Mouse (Mus musculus) Patski (cell line): ENCODE results near the gene Nek11. TPM values are rescaled to one million over a fixed set of nuclear protein-coding genes. Genes with fewer than 3 reads are reported as not detected.

Source experiments
- ATAC-seq: fragments of 100-300 bp; one replicate; pipeline ENCODE4 v1.8.0; 2021
- CTCF ChIA-PET: fragments of 350-600 bp; sonication (Branson Sonifier 250); formaldehyde crosslinking; loops from one replicate; lab custom pipeline; 2022; ENCODE audit warnings: inconsistent platforms; lab: Charles Lee
- POLR2A ChIA-PET: fragments of 350-600 bp; sonication (Branson Sonifier 250); formaldehyde crosslinking; loops from one replicate; lab custom pipeline; 2022; ENCODE audit warnings: antibody characterized with exemption, inconsistent platforms; lab: Charles Lee
- DNase-seq: peaks from one replicate; pipeline ENCODE4 v3.0.0-alpha.2; 2011; ENCODE audit warnings: low read depth, low spot score
- H3K27me3 ChIP-seq: fragments of 371-371 bp; one replicate; pipeline ENCODE4 v1.5.1; 2021
- CTCF ChIP-seq: fragments of 100-300 bp; IDR thresholded peaks from one replicate; pipeline ENCODE4 v1.5.1; 2021
- in situ Hi-C: fragments of 300-500 bp; cut with MboI; formaldehyde crosslinking; loops from 3 replicates; pipeline ENCODE4 v1.11.1; 2018; ENCODE audit warnings: low pct_unique_long_range_greater_than_20kb, mixed read lengths
- polyA plus RNA-seq: library from polyadenylated mRNA; unstranded; gene quantifications from one replicate; pipeline ENCODE4 v1.2.3, GENCODE M21; 2021

The Nek11 gene
- polyA plus RNA-seq, 1 experiment from 2014 or later, result 0.74 TPM

DNA sequence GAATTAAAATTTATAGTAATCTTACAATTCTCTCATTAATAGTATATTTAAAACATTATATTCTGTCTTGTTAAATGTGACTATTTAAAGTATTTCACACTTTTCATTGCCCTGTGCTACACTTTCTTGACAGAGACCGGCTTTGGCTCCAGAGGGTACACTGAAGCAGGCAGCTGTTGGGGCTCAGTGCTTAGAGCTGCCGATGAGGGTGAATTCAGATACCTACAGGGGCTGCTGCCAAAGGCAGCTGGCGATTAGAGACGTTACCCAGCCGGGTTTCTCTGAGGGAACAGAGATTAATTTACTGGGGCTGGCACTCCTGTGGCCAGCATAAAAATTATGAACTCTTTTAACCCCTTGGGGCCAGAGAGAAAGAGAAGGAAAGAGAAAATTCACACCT lies 21.0 kb downstream of the Nek11 start:
- in situ Hi-C loops, result no loop called here

DNA sequence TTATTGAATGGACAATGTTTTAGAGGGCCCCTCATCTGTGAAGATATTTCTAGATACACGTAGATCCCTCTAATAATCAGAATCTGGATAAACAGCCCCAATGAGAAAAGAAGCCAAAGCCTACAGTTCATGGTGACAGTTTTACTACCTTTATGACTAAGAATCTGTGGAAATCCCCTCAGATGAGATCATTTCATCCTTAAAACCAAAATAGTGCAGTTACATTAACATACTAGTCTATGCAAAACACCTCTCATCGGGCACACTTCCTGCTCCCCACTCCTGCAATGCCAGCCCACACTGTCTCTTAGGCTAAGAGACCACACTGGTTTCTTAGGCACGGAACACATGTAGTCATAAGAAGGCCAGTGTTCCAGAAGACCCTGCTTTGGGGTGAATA lies 26.7 kb downstream of the Nek11 start:
- CTCF ChIA-PET, result no interaction called here
- DNase-seq (no peak), ATAC-seq (no peak)
- POLR2A ChIA-PET, result no interaction called here
- H3K27me3 ChIP-seq, result no peaks in the 10 kb centered on the region
- TF ChIP-seq CTCF, result no peak
- in situ Hi-C loops, result no loop called here

More for the DNA sequence above, 21.0 kb downstream of the Nek11 start:
- POLR2A ChIA-PET, result no interaction called here
- ATAC-seq (no peak), DNase-seq (no peak)
- no peak for TF ChIP-seq CTCF
- CTCF ChIA-PET, result no interaction called here
- H3K27me3 ChIP-seq, result no peaks in the 10 kb centered on the region

DNA sequence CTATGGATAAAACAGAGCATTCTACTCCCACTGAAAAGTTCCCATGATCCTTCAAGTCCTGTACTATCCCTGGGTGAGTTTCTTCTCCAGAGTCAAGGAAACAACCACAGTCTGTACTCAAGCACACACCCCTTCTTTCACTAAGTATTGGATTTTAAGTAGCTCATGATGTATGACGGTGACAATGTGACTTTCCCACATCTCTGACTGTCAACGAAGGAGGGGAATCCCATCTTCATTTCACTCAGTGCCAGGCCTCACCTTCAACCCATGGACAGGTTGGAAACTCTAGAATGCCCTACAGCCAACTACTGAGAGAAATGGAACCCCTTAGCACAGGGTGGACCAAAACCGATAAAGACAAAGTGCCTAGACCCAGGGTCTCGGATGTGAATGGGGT lies 29.1 kb downstream of the Nek11 start:
- DNase-seq, result no peak
- no peak for ATAC-seq
- in situ Hi-C loops, result no loop called here
- POLR2A ChIA-PET, result no interaction called here
- no peak for TF ChIP-seq CTCF
- no peaks in the 10 kb centered on the region for H3K27me3 ChIP-seq
- CTCF ChIA-PET, result interaction anchor here (2.3 kb wide), 1 partner anchor 11 kb away, joined by 7 read pairs; no protein-coding TSS in a partner anchor

DNA sequence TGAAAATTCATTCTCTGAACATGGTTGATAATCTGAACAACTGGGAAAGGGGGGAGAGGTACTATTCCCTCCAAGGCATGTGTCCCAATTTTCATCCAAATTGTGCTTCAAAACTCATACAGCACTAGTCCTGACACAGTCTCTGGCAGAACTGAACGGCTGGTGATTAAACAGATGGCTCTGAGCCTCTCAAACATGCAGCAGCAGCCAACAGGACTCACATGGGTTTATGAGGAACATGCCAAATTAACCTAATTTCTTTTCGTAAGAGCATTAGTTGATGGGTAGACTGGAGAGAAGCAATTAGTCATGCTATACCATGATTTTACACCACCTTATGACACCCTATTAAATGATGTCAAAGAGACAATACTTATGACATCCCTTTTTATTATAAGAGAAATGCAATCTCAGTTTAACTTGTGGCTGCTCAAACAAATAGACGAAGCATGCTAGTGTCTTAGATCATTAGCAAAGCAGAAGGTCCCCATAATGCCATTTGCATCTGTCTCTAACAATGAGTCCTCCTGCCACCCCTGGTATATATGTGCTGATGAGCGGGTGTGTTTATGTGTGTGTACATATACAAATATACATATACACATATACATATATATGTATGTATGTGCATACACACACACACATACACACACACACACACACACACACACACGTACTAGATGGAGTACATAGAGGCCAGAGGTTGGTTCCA lies 31.6 kb downstream of the Nek11 start:
- ChIA-PET POLR2A (no interaction called here), CTCF (no interaction called here)
- no peak for TF ChIP-seq CTCF
- DNase-seq (no peak), ATAC-seq (no peak)
- in situ Hi-C loops, result no loop called here
- H3K27me3 ChIP-seq, result no peaks in the 10 kb centered on the region

DNA sequence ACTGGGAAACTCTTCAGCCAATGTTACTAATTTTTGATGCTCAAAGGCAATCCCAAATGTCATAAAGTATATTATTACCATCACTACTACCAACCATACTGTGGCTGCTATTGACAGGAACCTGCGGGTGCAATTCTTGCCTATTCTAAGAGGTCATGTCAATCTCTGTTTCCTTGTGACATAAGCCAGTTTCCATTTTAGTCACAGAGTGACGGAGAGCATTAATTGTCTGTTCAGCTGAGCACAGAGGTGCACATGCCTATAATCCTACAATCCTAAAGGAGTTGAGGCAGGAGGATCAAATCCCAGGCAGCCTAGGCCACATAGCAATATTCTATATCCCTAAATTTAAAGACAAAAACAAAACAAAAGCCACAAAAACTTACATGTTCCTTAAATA lies 33.1 kb downstream of the Nek11 start:
- no peak for TF ChIP-seq CTCF
- CTCF ChIA-PET, result no interaction called here
- ATAC-seq (no peak), DNase-seq (no peak)
- in situ Hi-C loops, result no loop called here
- POLR2A ChIA-PET, result no interaction called here
- H3K27me3 ChIP-seq, result no peaks in the 10 kb centered on the region

DNA sequence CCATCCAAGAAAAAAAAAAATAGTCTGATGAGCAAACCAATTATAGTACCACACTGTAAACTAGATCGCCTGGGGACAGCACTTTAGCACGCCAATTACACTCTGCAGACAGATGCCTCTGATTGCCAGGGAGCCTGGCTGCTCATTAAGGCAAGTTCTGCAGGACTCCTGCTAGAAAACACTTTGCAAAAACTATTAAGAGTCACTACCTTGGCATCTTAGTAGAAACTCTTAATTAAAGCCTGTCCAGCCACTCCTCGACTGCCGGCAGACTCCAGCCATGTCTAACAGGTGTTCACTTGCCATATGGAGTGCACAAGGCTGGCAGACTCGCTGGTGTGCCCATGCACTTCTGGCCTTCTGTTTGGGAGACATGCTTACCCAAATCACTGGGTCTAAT lies 46.3 kb downstream of the Nek11 start:
- CTCF ChIA-PET, result no interaction called here
- TF ChIP-seq CTCF, result no peak
- ATAC-seq (no peak), DNase-seq (no peak)
- no peaks in the 10 kb centered on the region for H3K27me3 ChIP-seq
- POLR2A ChIA-PET, result no interaction called here
- in situ Hi-C loops, result no loop called here

DNA sequence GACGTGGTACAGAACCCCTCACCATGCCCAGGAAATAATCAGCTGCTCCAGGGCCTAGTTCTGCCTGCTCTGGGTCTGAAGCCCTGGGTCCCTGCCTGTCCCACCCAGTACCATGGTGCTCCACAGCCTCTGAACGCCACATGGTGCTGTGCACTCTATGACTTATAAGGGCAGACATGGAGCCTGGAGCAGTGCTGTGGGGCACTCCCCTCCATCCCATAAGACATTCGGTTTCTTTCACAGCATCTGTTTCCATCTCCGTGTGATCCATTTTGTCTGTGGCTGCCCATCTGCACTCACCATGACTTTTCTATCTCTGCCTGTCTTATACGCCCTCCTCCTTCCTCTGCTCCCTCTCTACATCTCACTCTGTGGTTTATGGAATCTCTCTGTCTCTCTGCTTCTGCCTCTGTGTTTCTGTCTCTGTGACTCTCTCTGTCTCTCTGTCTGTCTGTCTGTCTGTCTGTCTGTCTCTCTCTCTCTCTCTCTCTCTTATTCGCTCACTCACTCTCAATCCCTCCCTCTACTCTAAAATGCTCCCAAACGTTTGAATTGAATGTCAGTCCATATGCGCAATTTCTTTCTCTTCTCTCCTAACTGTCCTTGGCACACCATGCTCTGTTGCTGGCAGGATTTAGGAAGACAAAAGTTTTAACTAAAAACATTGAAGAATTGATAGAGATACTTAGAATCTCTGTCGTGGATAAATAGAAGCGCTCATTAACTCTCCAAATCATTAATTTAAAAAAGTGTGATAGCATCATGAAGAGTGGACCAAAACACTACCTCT lies 46.9 kb downstream of the Nek11 start:
- no peak for DNase-seq
- ChIA-PET CTCF (no interaction called here), POLR2A (no interaction called here)
- no peak for ATAC-seq
- TF ChIP-seq CTCF, result no peak
- in situ Hi-C loops, result no loop called here
- no peaks in the 10 kb centered on the region for H3K27me3 ChIP-seq

DNA sequence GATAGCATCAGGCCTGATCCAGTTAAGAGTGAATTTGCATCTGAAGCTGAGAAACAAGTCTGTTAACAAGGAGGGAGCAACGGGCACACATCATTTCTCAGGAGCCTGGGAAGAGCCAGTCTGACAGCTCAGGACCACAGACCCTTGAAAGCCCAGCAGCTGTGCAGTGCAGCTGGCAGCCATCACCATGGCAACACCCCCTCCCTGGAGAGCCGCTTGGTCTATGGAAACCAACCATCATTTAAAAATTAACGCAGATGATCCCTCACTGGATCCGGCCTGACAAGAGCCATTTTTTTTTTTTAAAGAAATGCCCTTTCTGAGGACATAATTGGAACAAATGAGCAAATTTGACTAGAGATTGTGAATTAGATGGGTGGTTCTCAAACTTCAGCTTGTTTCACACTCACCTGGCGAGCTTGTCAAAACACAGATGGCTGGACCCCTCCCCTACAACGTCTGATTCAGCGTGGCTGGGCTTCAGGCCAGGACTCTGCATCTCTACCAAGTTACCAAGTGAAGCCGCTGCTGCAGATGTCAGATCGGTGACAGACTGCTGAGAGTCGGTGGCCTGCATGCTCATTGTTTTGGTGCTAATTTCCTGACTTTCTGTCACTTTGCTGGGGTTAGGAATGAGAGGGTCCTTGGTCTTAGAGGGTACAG lies 52.2 kb downstream of the Nek11 start:
- ChIA-PET POLR2A (no interaction called here), CTCF (interaction anchor here (1.9 kb wide), 1 partner anchor 29 kb away, joined by 4 read pairs; no protein-coding TSS in a partner anchor)
- no peak for ATAC-seq
- no peak for TF ChIP-seq CTCF
- H3K27me3 ChIP-seq, result no peaks in the 10 kb centered on the region
- no peak for DNase-seq
- in situ Hi-C loops, result no loop called here

DNA sequence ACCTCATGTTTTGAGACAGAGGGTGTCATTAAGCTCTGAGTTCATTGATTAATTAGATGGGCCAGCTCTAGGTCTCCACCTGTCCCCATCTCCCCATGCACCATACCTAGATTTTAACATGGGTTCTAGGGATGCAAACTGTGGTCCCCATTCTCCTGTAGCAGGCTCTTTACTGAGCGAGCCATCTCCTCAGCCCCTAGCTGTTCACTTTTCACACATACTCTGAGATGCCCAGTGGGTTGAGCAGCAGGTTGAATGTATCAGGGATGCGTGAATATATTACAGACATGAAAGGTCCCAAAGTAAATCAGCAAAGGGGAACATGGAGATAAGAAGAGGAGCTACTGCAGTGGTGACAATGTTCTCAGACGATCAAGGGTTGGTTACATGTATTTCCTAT lies 52.8 kb downstream of the Nek11 start:
- TF ChIP-seq CTCF, result no peak
- no peak for DNase-seq
- no peaks in the 10 kb centered on the region for H3K27me3 ChIP-seq
- POLR2A ChIA-PET, result no interaction called here
- CTCF ChIA-PET, result interaction anchor here (1.9 kb wide), 1 partner anchor 28 kb away, joined by 4 read pairs; no protein-coding TSS in a partner anchor
- in situ Hi-C loops, result no loop called here
- no peak for ATAC-seq

DNA sequence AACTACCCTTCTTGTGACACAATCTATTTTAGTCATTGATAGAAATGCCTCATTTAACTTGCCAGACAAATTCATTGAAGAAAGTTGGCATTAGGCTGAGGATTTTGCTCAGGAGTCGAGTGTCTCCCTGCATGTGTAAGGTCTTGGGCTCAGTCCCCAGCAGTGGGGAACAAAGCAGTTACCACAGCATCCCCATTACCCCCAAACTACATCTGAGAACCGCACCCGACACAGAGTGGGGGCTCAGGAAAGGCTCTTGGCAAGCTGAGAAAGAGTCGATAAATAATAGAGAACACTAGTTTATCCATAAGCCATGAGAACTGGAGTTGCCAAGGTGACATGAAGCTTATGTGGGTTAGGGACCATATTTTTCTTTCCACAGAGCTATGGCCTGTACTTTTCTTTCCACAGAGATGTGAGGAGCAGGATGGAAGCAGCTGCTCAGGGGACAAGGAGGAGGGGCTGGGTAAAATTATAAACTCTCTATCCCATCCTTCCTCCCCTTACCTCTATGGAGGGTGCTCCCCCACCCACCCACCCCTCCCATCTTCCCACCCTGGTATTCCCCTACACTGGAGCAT lies 62.8 kb downstream of the Nek11 start:
- in situ Hi-C loops, result no loop called here
- DNase-seq, result no peak
- CTCF ChIA-PET, result no interaction called here
- ATAC-seq, result no peak
- H3K27me3 ChIP-seq, result no peaks in the 10 kb centered on the region
- no peak for TF ChIP-seq CTCF
- POLR2A ChIA-PET, result interaction anchor here (0.6 kb wide), 1 partner anchor 8 kb away, joined by 3 read pairs; no protein-coding TSS in a partner anchor
